Mouse (Mus musculus): Measurements from ENCODE around the gene Kcnj10.

DNA sequence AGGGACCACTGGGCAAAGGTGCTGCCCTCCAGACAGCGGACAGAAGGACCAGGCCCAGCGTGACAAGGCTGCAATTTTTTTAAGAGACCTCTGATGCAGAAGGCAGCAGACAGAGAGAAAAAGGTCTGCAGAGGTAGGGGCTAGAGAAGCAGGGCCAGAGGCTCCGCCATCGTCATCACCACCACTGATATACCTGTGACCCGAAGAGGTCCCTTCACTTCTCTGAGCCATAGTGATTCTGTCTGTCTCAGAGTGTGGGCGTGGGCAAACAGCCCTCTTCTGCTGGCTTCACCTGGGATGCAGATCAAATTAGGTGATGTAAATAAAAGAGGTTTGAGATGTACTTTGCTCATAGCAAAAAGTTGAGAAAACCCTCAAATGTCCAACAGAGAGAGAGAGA lies 11.4 kb upstream of the Kcnj10 start:
- TF ChIP-seq ZNF384 (IDR thresholded peaks at IDR 0.05; ENCODE audit: low read depth, low read length) (no peak), CTCF (IDR thresholded peaks at IDR 0.05 in 2 of 3, conservative IDR thresholded peaks at IDR 0.05 in 1 of 3; ENCODE audit: control insufficient read depth in 1 of 3, insufficient read depth in 1 of 3, low read depth in 2 of 3, low read length in 3 of 3, poor library complexity in 1 of 3, severe bottlenecking in 1 of 3) (no peak), KAT2A (conservative IDR thresholded peaks at IDR 0.05; ENCODE audit: low read depth, low read length) (no peak), NRF1 (IDR thresholded peaks at IDR 0.05; ENCODE audit: insufficient read depth, low read depth, low read length, poor library complexity, severe bottlenecking) (no peak), MAX (IDR thresholded peaks at IDR 0.05; ENCODE audit: low read length) (no peak), POLR2A (IDR thresholded peaks at IDR 0.05; ENCODE audit: control insufficient read depth in 1 of 2, insufficient read depth in 1 of 2, low read depth in 1 of 2, low read length in 2 of 2, poor library complexity in 1 of 2) (no peak), HCFC1 (IDR thresholded peaks at IDR 0.05; ENCODE audit: low read depth, low read length) (no peak), POLR2AphosphoS5 (IDR thresholded peaks at IDR 0.05; ENCODE audit: borderline replicate concordance, low read depth, low read length) (no peak)
